Mouse (Mus musculus) urinary bladder, postnatal 25 days (tissue): ENCODE data around the gene Pth1r.

Source experiments
- DNase-seq: peaks from one replicate; pipeline ENCODE4 v3.0.0; 2022; ENCODE audit warnings: low spot score

The Pth1r gene

GRCm38 (mm10) chr9:110746961-110747360 is at the start of gene Pth1r:
Gene Pth1r, minus strand, starts transcription at chr9:110747145.
- DNase-seq: no peak

GRCm38 (mm10) chr9:110790462-110790861 is 43.5 kb upstream of the Pth1r start:
- no peak for DNase-seq

GRCm38 (mm10) chr9:110788169-110788568 is 41.2 kb upstream of the Pth1r start:
- no peak for DNase-seq

GRCm38 (mm10) chr9:110783611-110784010 is 36.7 kb upstream of the Pth1r start:
- DNase-seq: no peak

- DNase-seq: peak; percentile 75
Observed at GRCm38 (mm10) chr9:110781731-110782130, 34.8 kb upstream of the Pth1r start.

GRCm38 (mm10) chr9:110781256-110781721 is 34.3 kb upstream of the Pth1r start:
- peak; percentile 96 for DNase-seq

GRCm38 (mm10) chr9:110779242-110779913 is 32.4 kb upstream of the Pth1r start:
- no peak for DNase-seq

- DNase-seq: no peak
Observed at GRCm38 (mm10) chr9:110778559-110778958, 31.6 kb upstream of the Pth1r start.

- no peak for DNase-seq
Observed at GRCm38 (mm10) chr9:110778100-110778499, 31.2 kb upstream of the Pth1r start.

- DNase-seq: no peak
Observed at GRCm38 (mm10) chr9:110775269-110776022, 28.5 kb upstream of the Pth1r start.

GRCm38 (mm10) chr9:110774403-110775268 is 27.7 kb upstream of the Pth1r start:
- no peak for DNase-seq

- no peak for DNase-seq
Observed at GRCm38 (mm10) chr9:110772336-110772735, 25.4 kb upstream of the Pth1r start.

- DNase-seq: no peak
Observed at GRCm38 (mm10) chr9:110763405-110763804, 16.5 kb upstream of the Pth1r start.

GRCm38 (mm10) chr9:110762763-110763162 is 15.8 kb upstream of the Pth1r start:
- DNase-seq: no peak

GRCm38 (mm10) chr9:110760886-110761285 is 13.9 kb upstream of the Pth1r start:
- DNase-seq: no peak

- DNase-seq: peak; percentile 64
Observed at GRCm38 (mm10) chr9:110759265-110759664, 12.3 kb upstream of the Pth1r start.

- DNase-seq: peak; percentile 59
Observed at GRCm38 (mm10) chr9:110758605-110759004, 11.7 kb upstream of the Pth1r start.

- no peak for DNase-seq
Observed at GRCm38 (mm10) chr9:110757816-110758215, 10.9 kb upstream of the Pth1r start.

GRCm38 (mm10) chr9:110753773-110754172 is 6.8 kb upstream of the Pth1r start:
- no peak for DNase-seq

- no peak for DNase-seq
Observed at GRCm38 (mm10) chr9:110752917-110753435, 6.0 kb upstream of the Pth1r start.

- DNase-seq: no peak
Observed at GRCm38 (mm10) chr9:110751412-110751811, 4.5 kb upstream of the Pth1r start.
